Mouse (Mus musculus) layer of hippocampus, postnatal 25 days (tissue): ENCODE data around the gene Slc4a1. TPM values are rescaled to one million over a fixed set of nuclear protein-coding genes. Genes with fewer than 3 reads are reported as not detected.

Experiments used
- DNase-seq, 2 experiments: peaks; one replicate each; pipeline ENCODE4 v3.0.0; 2022; ENCODE audit warnings: mixed read lengths in 2 of 2, low spot score in 1 of 2; ENCODE audit errors: extremely low spot score in 1 of 2
- total RNA-seq, 2 experiments: library from RNA; stranded (reverse); gene quantifications; 2 replicates each; pipeline ENCODE4 v1.2.3; 2021

Slc4a1 gene
- total RNA-seq, 2 experiments from 2014 or later = 0.31 to 0.81 TPM

DNA sequence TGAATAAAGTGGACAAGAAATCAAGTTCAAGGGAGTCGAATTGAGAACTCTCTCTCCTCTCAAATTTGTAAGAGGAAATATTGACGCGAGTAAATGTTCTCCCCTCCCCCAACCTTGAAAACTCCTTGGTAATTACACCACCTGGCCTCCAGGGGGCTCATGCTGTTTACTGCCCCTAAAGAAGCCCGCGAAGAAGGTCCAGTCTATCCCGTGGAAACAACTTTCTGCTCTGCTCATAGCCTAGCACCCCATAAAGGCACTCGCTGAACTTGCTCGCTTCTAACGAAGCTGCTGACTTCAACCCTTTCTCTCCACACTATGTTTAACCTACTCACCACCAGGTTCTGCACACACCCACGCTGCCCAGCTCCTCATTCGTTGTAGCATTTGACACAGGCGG is 11.2 kb upstream of the Slc4a1 start:
- DNase-seq = no peak

- no peak for DNase-seq
Measured at GRCm38 (mm10) chr11:102376196-102376835, 10.3 kb upstream of the Slc4a1 start.

GRCm38 (mm10) chr11:102375196-102376173 is 9.5 kb upstream of the Slc4a1 start:
- DNase-seq = no peak

GRCm38 (mm10) chr11:102374108-102374725 is 8.2 kb upstream of the Slc4a1 start:
- DNase-seq = no peak

DNA sequence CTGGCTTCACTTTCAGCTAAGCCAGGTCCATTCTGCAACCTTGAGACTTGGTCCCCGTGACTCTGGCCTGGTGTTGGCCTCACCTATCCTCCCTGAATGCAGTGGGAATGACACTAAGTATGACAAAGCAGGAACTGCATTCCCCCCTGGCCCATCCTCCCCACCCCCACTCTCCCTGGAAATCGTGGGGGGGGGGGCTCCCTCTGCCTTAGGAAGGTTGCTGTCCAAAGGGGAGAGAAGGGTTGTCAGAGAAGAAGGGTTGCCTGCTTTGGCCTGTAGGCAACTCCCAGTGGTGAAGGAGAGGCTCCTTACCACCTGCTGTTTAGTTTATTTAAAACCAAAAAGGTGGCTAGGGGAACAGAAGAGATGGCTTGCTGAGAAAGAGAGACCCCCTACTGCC is 7.6 kb upstream of the Slc4a1 start:
- DNase-seq = no peak

GRCm38 (mm10) chr11:102372936-102373335 is 6.9 kb upstream of the Slc4a1 start:
- DNase-seq = no peak

GRCm38 (mm10) chr11:102371926-102372685 is 6.1 kb upstream of the Slc4a1 start:
- DNase-seq = no peak

GRCm38 (mm10) chr11:102370285-102370684 is 4.3 kb upstream of the Slc4a1 start:
- no peak for DNase-seq

DNA sequence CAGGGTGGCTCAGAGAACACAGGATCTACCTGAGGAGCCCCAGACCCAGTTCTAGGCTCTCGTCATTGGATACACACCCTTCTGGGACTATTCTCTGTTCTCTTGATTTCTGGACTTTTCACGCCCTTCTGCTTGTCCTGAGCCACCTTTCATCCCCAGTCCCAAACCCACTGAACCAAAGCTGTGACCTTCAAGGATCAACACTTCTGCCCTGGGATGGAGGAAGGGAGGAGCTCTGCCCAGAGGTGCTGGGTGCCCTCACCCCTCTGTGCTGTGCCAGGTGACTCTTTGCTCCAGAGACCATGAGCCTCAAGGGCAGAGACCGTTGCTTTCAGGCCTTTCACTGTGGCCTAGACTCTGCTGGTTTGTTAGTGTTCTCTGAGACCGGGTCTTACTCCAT is 3.3 kb upstream of the Slc4a1 start:
- no peak for DNase-seq

DNA sequence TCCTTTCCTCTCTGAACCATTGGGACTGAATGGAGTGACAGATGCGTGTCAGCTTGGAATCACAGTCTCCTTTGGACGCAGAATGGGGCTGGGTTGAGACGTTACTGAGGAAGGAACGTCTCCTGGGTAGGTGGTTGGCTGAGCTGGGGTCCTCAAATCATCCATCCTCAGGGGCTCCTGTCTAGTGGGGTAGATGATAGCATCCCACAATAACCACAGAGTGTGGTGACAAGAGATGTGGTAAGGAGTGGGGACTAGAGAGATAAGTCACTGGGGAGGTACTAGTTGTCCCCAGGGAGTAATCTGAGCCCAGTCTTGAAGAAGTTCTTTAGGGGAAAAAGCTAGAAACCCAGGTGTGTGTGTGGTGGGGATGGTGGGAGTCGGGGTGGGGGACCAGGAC is 2.3 kb upstream of the Slc4a1 start:
- no peak for DNase-seq

- no peak for DNase-seq
Measured at GRCm38 (mm10) chr11:102367504-102368280, 1.7 kb upstream of the Slc4a1 start.

DNA sequence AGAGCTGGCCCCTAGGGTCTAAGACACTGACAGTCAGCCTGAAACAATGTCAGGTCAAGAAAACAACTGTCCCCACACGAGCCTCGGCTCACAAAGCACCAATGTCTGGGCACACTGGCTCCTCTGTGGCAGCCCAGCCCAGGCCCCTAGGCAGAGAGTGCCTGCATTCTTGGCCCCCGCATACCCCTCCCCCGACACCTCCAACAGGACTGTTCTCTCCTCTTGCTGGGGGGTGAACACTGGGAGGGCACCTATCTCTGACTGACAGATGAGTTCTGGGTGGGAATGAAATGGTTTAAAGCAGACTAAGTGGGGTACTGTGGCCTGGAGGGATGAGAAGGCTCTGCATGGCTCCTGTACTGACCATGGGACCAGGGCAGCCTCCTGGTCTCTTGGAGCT is 304 bp downstream of the Slc4a1 start:
- no peak for DNase-seq

DNA sequence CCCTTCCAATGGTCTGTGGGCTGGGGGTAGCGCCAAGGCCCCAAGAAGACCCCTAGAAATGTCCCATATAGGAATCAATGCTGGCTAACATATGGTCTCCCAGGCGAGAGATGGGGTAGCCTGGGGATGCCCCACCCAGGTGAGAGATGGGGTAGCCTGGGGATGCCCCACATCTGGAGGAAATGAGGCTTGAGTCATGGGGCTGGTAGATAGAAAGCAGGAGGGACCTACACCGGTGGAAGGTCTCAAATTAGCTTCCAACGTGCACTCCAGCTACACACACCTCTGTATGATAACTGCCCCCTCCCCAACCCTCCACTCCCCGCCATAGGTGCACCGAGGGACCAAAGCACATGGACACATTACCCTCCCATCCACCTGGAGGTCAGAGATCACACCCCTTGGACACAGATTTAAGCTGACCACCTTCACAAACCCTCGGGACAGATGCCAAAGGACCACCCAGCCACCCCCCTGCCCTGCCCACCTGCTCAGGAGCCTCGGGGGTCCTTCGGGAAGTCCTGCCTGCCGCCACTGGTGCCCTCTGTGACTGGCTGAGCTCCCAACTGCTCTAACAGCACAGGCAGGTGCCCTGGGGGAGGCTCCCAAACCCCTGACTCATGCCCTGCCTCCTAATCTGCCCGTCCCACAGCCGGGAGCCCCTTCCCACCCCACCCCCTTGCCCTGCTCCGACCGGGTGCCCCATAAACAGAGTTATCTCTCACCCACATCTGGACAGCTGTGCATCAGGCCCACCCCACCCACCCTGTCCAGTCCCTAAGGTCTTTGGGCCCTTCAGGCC is 1.2 kb downstream of the Slc4a1 start:
- DNase-seq = no peak

GRCm38 (mm10) chr11:102363623-102364022 is 2.4 kb downstream of the Slc4a1 start:
- DNase-seq = no peak

DNA sequence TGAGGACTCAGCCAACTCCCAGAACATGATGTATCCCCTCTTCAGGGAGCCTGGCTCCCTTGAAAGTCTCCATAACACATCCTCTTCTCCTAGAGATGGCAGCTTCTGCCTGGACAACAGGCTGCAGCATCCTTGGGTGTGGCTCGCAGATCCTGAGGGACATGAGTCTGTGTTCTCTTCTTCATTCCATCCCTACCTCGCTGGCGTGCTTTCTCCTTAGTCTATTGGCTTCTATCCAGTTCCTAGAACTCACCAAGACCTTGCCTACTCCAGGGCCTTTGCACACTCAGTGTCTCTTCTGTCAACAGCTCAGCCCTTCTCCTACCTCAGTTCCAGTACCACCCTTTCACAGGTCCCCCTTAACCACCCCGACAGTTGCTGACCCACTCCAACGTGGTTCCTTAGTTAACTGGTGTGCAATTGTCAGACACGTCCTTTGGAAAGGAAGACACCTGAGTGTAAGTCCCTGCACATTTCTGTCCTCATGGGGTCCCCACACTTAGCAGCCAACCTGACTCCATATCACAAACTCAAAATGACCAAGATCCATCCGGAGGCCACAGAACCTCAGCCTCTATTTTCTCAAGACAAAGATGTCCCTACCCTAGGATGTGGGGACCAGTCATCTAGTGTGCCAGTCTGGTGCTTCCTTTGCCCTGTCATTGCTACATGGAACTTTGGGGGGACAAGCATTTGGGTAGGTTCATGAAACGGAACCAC is 4.1 kb downstream of the Slc4a1 start:
- no peak for DNase-seq

DNA sequence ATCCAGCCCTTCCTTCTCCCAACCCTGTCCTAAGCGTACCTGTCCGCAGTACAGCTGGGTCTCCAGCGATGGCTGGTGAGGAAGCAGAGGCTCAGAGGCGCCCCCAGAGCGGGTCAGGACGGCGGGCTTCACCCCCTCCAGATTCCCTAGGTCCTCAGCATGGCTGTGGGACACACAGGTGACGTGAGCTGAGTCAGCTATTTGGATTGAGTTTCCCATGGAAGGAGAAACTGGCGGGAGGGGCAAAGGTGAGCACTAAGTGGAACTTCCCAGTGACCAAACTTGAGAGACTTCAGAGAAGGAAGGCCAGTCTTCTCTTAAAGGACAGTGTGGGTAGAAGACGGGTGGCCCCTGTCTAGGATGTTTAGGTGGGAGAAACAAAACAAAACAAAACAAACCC is 7.6 kb downstream of the Slc4a1 start:
- no peak for DNase-seq

DNA sequence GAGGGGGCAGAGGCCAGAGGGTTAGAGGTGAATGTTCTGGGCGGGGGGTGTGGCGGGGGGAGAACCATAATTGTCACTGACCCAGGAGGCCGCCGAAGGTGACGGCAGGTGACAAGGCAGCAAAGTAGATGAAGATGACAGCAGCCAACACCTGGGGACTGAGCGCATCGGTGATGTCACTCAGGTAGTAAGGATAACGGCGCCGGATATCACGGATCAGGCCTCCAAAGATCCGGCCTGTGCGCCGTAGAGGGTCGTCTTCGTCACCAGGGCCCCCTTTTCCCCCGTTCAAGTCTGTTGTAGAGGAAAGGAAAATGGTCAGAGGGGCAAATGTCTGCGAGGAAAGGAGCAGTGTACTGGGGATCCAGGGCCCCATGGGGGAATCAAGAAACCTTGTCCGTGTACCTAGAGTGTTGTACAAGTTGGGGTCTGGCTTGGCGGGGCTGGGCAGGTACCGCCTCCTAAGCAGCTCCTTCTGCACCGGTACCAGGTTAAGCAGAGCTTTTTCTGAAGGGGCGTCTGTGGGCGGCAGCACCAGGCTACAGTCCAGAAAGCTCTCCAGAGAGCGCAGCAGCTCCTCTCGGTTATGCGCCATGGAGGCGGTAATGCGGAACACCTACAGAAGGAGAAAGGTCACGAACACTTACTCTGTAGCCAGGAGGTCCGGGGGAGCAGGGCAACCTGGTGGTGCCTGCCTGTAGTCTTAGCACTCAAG is 9.2 kb downstream of the Slc4a1 start:
- no peak for DNase-seq

- DNase-seq = no peak
Measured at GRCm38 (mm10) chr11:102356190-102356589, 9.8 kb downstream of the Slc4a1 start.
